Mouse (Mus musculus) neural tube, embryonic 14.5 days (tissue): ENCODE data around the gene Them7. TPM values are rescaled to one million over a fixed set of nuclear protein-coding genes. Genes with fewer than 3 reads are reported as not detected.

Experiments used
- ATAC-seq: fragments of 200-750 bp; cut with Nextera tagmentation; 2 replicates; pipeline ENCODE4 v1.8.0; 2017; ENCODE audit warnings: low read depth, mild to moderate bottlenecking, moderate TSS enrichment, moderate library complexity
- H3K27ac ChIP-seq: fragments of 300-500 bp; sonication (generic); 2 replicates; pipeline ENCODE4 v1.5.1; 2014; ENCODE audit warnings: low read depth, mild to moderate bottlenecking, control low read depth, low read length, moderate library complexity, mixed read lengths
- H3K27me3 ChIP-seq: fragments of 300-500 bp; sonication (generic); 2 replicates; pipeline ENCODE4 v1.6.1; 2014; ENCODE audit warnings: low read length; ENCODE audit not compliant: control insufficient read depth, insufficient read depth
- H3K36me3 ChIP-seq: fragments of 300-500 bp; sonication (generic); 2 replicates; pipeline ENCODE4 v1.6.1; 2014; ENCODE audit warnings: low read length, mixed read lengths; ENCODE audit not compliant: control insufficient read depth, insufficient read depth
- H3K4me1 ChIP-seq: fragments of 300-500 bp; sonication (generic); 2 replicates; pipeline ENCODE4 v1.6.1; 2014; ENCODE audit warnings: low read length; ENCODE audit not compliant: control insufficient read depth, insufficient read depth
- H3K4me2 ChIP-seq: fragments of 300-500 bp; sonication (generic); 2 replicates; pipeline ENCODE4 v1.6.1; 2014; ENCODE audit warnings: mild to moderate bottlenecking, low read depth, low read length, control low read depth
- H3K4me3 ChIP-seq: fragments of 300-500 bp; sonication (generic); 2 replicates; pipeline ENCODE4 v1.5.1; 2014; ENCODE audit warnings: low read depth, low read length, control low read depth, mixed read lengths
- H3K9ac ChIP-seq: fragments of 300-500 bp; sonication (generic); replicated peaks from 2 replicates; pipeline ENCODE4 v1.6.1; 2014; ENCODE audit warnings: low read depth, mild to moderate bottlenecking, control low read depth, low read length, mixed read lengths
- H3K9me3 ChIP-seq: fragments of 300-500 bp; sonication (generic); 2 replicates; pipeline ENCODE4 v1.6.1; 2016; ENCODE audit warnings: low read length; ENCODE audit not compliant: control insufficient read depth
- WGBS: fragments of 180-500 bp; shearing (Covaris S2); extraction: QIAGEN DNeasy Blood & Tissue Kit; methylation state at CpG from one replicate; pipeline ENCODE4 v1.1.7; 2014; 5-methylcytosine and 5-hydroxymethylcytosine counted together
- polyA plus RNA-seq: library from polyadenylated mRNA; unstranded; fragments of >200 nt; fragmentation: Nextera tagmentation; extraction: Ambion mirVana; gene quantifications from 2 replicates; pipeline ENCODE4 v1.2.1, GENCODE M21; 2014

The Them7 gene
- polyA plus RNA-seq, 1 experiment from 2014 or later: 0.20 TPM

DNA sequence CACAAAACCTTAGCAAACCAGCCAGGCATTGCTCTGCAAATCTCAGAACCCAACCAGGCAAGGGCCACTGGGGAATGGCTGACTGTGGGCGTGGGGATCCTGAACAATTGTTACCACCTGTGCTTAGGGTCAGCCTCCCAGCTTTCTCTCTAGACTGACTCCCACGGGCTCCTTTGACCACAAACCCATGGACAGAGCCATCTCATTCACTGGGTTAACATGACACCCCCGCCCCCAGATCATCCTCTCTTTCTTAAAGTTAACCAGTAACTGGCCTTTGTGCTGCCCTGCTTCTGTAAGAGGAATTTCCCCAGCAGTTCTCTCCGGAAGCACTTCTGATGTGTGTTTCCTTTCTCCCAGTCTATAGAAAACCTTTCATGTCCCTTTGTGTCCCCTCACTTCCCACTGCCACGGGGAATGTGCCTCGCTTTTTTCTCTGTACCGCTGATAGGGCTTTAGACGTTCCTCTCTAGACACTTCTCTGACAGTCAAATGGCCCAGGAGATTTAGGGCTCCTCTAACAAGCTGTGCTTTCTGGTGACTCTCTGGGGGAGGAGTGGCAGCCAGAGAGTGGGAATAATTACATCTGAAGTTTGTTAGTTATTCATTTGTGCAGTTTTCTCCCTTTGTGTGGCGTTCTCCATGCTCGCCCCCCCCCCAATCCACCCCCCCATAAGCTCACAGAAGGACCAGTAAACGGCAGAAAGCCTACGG lies 112.4 kb downstream of the Them7 start:
- no peak for ATAC-seq
- no peak overlapping the region for H3K4me3 ChIP-seq
- H3K4me2 ChIP-seq: peak overlapping the region; percentile 6; the same call in 1 of the 2 replicates
- no peak overlapping the region for H3K9ac ChIP-seq
- H3K36me3 ChIP-seq: no peaks in the 10 kb centered on the region
- no peaks in the 10 kb centered on the region for H3K9me3 ChIP-seq
- WGBS: 4% methylated on average over 12 of the region's 12 CpGs
- H3K27ac ChIP-seq: no peak overlapping the region
- peaks cover 8% of the 10 kb centered on the region for H3K4me1 ChIP-seq
- H3K27me3 ChIP-seq: no peaks in the 10 kb centered on the region

DNA sequence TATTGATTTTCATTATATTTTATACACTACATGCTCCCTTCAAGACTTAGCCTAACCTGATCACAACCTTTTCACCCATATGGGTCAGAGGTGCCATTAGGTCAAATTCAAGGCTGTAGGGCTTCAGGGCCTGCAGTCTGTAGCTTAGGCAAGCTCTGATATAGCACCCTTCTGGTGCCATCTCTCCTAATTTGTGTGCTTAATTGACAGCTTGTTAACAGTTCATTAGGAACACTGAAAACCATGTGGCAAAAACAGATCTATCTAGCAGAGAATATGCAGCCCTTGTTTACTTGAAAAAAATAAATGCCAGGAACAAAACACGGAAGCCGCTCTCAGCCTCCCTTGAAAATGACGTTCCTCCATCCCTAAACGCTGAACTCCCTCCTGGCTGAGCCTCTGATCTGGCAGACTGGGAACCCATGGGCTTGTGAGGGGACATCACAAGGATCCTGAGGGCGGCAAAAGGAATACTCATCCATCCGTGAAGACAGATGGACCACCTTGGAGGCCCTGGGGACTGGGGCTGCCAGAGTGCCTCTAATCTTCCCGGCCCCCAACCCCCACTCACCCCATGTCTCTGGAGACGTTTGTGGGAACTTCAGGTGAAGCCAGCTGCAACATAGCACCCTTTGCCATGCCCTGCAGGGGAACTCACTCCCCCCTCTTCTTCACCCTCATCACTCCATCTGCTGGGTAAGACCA lies 113.2 kb downstream of the Them7 start:
- no peaks in the 10 kb centered on the region for H3K27me3 ChIP-seq
- no peaks in the 10 kb centered on the region for H3K36me3 ChIP-seq
- no peak overlapping the region for H3K9ac ChIP-seq
- H3K27ac ChIP-seq: no peak overlapping the region
- no peak for ATAC-seq
- peaks cover 8% of the 10 kb centered on the region for H3K4me1 ChIP-seq
- 14% methylated on average over 8 of the region's 8 CpGs for WGBS
- H3K4me3 ChIP-seq: no peak overlapping the region
- H3K9me3 ChIP-seq: no peaks in the 10 kb centered on the region
- no peak overlapping the region for H3K4me2 ChIP-seq

DNA sequence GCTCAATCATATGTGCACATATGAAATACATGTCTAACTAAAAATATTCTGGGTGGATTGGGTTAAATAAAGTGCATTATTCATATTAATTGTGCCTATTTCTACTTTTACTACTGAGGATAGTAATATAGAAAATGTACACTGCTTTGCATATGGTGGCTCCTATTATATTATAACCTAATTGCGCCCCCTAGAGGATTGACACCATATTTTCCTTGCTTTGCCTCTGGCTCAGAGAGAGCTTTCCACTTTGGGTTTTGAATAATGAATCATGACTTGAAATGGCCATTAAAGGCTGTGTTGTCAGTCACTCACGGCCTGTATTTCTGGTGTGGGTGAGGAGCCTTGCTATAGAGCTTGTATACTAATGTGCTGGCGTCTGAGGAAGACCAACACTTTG lies 115.9 kb downstream of the Them7 start:
- Histone ChIP-seq H3K36me3 (no peaks in the 10 kb centered on the region), H3K4me1 (peaks cover 8% of the 10 kb centered on the region), H3K4me3 (no peak overlapping the region), H3K9me3 (no peaks in the 10 kb centered on the region), H3K9ac (no peak overlapping the region), H3K27me3 (no peaks in the 10 kb centered on the region), H3K4me2 (no peak overlapping the region), H3K27ac (no peak overlapping the region)
- 68% methylated on average over 3 of the region's 3 CpGs for WGBS
- no peak for ATAC-seq

DNA sequence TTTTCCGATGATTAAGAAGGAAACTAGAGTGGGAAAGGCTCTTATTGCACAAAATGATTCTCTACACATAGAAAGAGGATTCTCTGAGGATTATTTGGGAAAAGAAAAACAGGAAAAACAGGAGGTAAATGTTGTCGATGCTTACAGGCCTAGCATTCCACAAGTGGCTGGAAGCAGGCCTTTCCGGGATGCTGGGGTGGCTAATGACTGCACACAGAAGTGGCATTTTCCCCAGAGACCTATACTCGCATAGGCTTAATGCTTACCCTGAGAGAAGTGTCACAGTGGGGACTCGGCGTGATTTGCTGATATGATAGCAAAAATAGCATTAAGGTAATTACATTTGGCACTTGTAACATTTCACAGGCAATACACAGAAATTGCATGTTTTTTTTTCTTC lies 124.8 kb downstream of the Them7 start:
- no peak overlapping the region for H3K4me3 ChIP-seq
- no peaks in the 10 kb centered on the region for H3K36me3 ChIP-seq
- no peak overlapping the region for H3K27ac ChIP-seq
- no peak overlapping the region for H3K9ac ChIP-seq
- no peaks in the 10 kb centered on the region for H3K4me1 ChIP-seq
- ATAC-seq: no peak
- no peak overlapping the region for H3K4me2 ChIP-seq
- H3K27me3 ChIP-seq: no peaks in the 10 kb centered on the region
- no peaks in the 10 kb centered on the region for H3K9me3 ChIP-seq
- 52% methylated on average over 6 of the region's 6 CpGs for WGBS

DNA sequence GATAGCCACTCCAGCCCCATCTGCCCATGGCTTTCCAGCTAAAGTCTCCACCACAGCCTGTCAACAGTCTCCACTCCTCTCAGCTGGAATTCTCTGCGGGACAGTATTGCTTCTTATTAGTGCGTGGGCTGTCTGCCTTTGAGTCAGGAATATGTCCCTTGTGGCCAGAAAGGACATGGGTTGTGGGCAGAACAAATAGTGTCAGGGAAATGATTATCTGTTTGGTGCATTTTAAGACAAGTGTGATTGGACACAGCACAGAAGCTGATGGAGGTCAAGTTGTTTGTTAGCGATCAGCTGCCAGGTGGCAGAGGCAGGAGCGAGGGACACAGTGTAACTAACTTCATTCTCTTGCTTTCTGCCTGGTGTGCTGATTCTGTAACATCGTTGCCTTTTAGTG lies 132.7 kb downstream of the Them7 start:
- Histone ChIP-seq H3K4me3 (no peak overlapping the region), H3K27ac (no peak overlapping the region), H3K9ac (0 out of 2 replicates have a peak overlapping the region, but pooled peaks have one; percentile 11), H3K4me1 (no peaks in the 10 kb centered on the region), H3K27me3 (no peaks in the 10 kb centered on the region), H3K4me2 (no peak overlapping the region), H3K36me3 (no peaks in the 10 kb centered on the region), H3K9me3 (no peaks in the 10 kb centered on the region)
- 49% methylated on average over 5 of the region's 5 CpGs for WGBS
- peak; percentile 24; the same call in 1 of the 2 replicates for ATAC-seq

DNA sequence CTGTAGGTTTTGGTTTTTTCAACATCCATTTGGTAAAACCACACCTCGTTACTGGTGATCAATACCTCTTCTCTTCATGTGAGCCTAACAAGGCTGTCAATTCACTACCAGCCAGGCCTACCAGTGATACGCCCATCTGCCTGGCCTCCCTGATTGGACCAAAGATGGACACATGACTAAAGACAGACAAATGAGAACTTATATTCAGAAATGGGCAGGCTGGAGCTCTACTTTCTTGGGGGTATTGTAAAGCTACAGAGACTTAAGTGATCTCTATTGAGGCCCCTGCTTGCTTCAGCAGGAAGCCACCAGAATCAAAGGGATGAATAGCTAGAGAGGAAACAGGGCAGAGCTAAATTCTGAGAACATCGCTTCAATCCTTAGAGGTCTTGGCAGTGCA lies 133.9 kb downstream of the Them7 start:
- Histone ChIP-seq H3K27ac (no peak overlapping the region), H3K4me1 (no peaks in the 10 kb centered on the region), H3K9me3 (no peaks in the 10 kb centered on the region), H3K9ac (no peak overlapping the region), H3K36me3 (no peaks in the 10 kb centered on the region), H3K27me3 (no peaks in the 10 kb centered on the region), H3K4me2 (no peak overlapping the region), H3K4me3 (no peak overlapping the region)
- 84% methylated on average over 3 of the region's 3 CpGs for WGBS
- no peak for ATAC-seq

DNA sequence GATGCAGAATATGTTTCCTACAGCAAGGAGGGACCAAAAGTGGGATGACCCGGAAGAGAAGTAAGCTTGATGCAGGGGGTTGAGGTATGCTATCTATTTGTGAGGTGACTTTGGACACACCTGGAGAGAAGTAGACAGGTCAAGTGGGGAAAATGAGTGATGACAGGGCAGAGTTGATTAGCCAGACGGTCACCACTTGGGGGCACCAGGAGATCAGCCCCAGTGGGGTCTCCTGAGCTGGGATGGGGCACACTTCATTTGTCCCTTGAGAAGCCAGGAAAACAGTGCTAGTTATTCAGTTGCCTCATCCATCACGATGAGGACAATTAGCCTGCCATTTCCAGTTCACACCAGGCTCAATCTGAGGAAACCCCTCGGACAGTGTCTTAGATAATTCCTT lies 143.5 kb downstream of the Them7 start:
- H3K9ac ChIP-seq: no peak overlapping the region
- H3K4me2 ChIP-seq: no peak overlapping the region
- H3K4me3 ChIP-seq: no peak overlapping the region
- ATAC-seq: no peak
- H3K36me3 ChIP-seq: no peaks in the 10 kb centered on the region
- H3K9me3 ChIP-seq: no peaks in the 10 kb centered on the region
- no peak overlapping the region for H3K27ac ChIP-seq
- no peaks in the 10 kb centered on the region for H3K27me3 ChIP-seq
- no peaks in the 10 kb centered on the region for H3K4me1 ChIP-seq
- WGBS: 27% methylated on average over 4 of the region's 4 CpGs

DNA sequence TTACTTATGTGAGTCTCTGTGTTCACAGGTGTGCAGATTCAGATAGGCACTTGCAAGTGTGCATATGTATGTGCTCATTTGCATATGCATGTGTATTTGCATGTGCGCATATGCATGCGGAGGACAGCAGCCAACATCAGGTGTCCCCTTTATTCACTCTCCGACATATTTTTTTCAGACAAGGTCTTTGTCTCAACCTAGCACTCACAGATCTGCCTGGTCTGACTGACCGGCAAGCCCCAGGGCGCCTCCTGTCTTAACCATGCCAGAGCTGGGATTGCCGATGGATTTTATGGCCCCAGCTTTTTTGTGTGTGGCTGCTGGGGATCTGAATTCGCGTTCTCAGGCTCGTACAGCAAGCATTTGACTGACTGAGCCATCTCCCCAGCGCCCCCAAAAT lies 146.1 kb downstream of the Them7 start:
- no peaks in the 10 kb centered on the region for H3K4me1 ChIP-seq
- WGBS: 3% methylated on average over 10 of the region's 10 CpGs
- H3K4me2 ChIP-seq: peak overlapping the region; percentile 42
- H3K36me3 ChIP-seq: no peaks in the 10 kb centered on the region
- no peak overlapping the region for H3K27ac ChIP-seq
- H3K9ac ChIP-seq: peak overlapping the region; percentile 18; the same call in 1 of the 2 replicates
- H3K4me3 ChIP-seq: peak overlapping the region; percentile 18; the same call in 1 of the 2 replicates
- peak; percentile 62; the same call in 1 of the 2 replicates for ATAC-seq
- no peaks in the 10 kb centered on the region for H3K27me3 ChIP-seq
- no peaks in the 10 kb centered on the region for H3K9me3 ChIP-seq

DNA sequence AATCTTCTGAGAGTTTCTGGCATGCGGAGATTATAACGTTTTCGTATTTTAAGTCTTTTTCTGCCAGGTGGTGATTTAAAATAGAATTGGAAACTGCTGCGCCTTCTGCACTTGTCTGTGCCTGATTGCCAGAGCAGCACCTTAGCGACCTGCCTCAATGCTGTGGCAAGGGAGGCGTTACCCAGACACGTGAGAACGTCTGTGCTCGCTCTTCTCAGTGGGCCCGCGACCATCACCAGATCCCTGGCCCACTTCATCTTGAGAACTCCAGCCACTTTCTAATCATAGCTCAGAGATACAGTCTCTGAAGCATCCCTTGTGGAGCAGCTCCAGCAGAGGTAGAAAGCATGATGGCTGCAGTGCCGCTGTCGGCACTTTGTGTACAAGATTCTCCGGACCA lies 146.6 kb downstream of the Them7 start:
- H3K27me3 ChIP-seq: no peaks in the 10 kb centered on the region
- peak overlapping the region; percentile 28; the same call in 1 of the 2 replicates for H3K9ac ChIP-seq
- H3K4me3 ChIP-seq: peak overlapping the region; percentile 18
- no peaks in the 10 kb centered on the region for H3K4me1 ChIP-seq
- no peak overlapping the region for H3K27ac ChIP-seq
- peak overlapping the region; percentile 42 for H3K4me2 ChIP-seq
- no peaks in the 10 kb centered on the region for H3K9me3 ChIP-seq
- WGBS: 16% methylated on average over 14 of the region's 14 CpGs
- H3K36me3 ChIP-seq: no peaks in the 10 kb centered on the region
- peak; percentile 50; the same call in 1 of the 2 replicates for ATAC-seq
